In genomic region chr2:102336816-102337215, GRCm38 (mm10) we compare ENCODE assay signal across 14 mouse cellular contexts.
A peak's percentile ranks its signal among the peaks of the same experiment; 100 is the strongest.
DNase-seq lines count a peak whose midpoint lies in the region; ATAC-seq and TF ChIP-seq lines count a peak whose summit lies in the region.
"Had no signal": no experiment of that assay in that cellular context is flagged by ENCODE, and none has a peak within 500 bp of the region (broad histone marks: within the 10 kb centered on the region; RNA-seq: fewer than 3 reads in every experiment).

No protein-coding gene starts in this region.

- H3K36me3 ChIP-seq in hindbrain, embryonic 13.5 days, result no peaks in the 10 kb centered on the region
- no peaks in the 10 kb centered on the region for H3K36me3 ChIP-seq in hindbrain, embryonic 10.5 days
- H3K36me3 ChIP-seq in testis, adult 2 months (ENCODE audit: control insufficient read depth, insufficient read depth, low read length), result no peaks in the 10 kb centered on the region
- H3K36me3 ChIP-seq in hindbrain, postnatal 0 days (ENCODE audit: insufficient read depth, low read length), result no peaks in the 10 kb centered on the region
- H3K36me3 ChIP-seq in kidney, adult 2 months (ENCODE audit: control insufficient read depth, insufficient read depth, low read length), result no peaks in the 10 kb centered on the region
- H3K36me3 ChIP-seq: limb, embryonic 13.5 days had no signal

- no peak overlapping the region for H3K4me3 ChIP-seq in hindbrain, embryonic 13.5 days
- H3K4me3 ChIP-seq in hindbrain, embryonic 10.5 days, result no peak overlapping the region
- H3K4me3 ChIP-seq in testis, adult 2 months (ENCODE audit: control insufficient read depth, low read depth, low read length), result peak overlapping the region; percentile 19; the same call in 1 of the 2 replicates
- H3K4me3 ChIP-seq in hindbrain, postnatal 0 days (ENCODE audit: low read length), result no peak overlapping the region
- H3K4me3 ChIP-seq in kidney, adult 2 months (ENCODE audit: insufficient read depth, low read depth, low read length), result no peak overlapping the region
- H3K4me3 ChIP-seq: limb, embryonic 13.5 days had no signal

- no peak overlapping the region for H3K27ac ChIP-seq in hindbrain, embryonic 13.5 days
- no peak overlapping the region for H3K27ac ChIP-seq in hindbrain, embryonic 10.5 days
- H3K27ac ChIP-seq in testis, adult 2 months (ENCODE audit: control insufficient read depth, insufficient read depth, low read depth, low read length), result no peak overlapping the region
- 0 out of 2 replicates have a peak overlapping the region, but pooled peaks have one; percentile 46 for H3K27ac ChIP-seq in hindbrain, postnatal 0 days
- H3K27ac ChIP-seq in kidney, adult 2 months (ENCODE audit: insufficient read depth, low read depth, low read length), result no peak overlapping the region
- H3K27ac ChIP-seq: limb, embryonic 13.5 days had no signal

- no peaks in the 10 kb centered on the region for H3K9me3 ChIP-seq in hindbrain, embryonic 13.5 days
- H3K9me3 ChIP-seq in hindbrain, embryonic 10.5 days, result no peaks in the 10 kb centered on the region
- H3K9me3 ChIP-seq in hindbrain, postnatal 0 days (ENCODE audit: low read length), result no peaks in the 10 kb centered on the region
- H3K9me3 ChIP-seq: limb, embryonic 13.5 days had no signal

- ATAC-seq in hindbrain, embryonic 13.5 days (ENCODE audit: low FRiP score), result 0 out of 2 replicates have a peak, but pooled peaks have one; percentile 32
- no peak for ATAC-seq in hindbrain, postnatal 0 days
- ATAC-seq in CD4-positive, CD25-positive, alpha-beta regulatory T cell, adult 4 months, result no peak

- peak; percentile 43; the same call in 1 of the 2 replicates for TF ChIP-seq POLR2A in testis, adult 2 months (IDR thresholded peaks at IDR 0.05; ENCODE audit: control insufficient read depth, low read depth, low read length)
- TF ChIP-seq POLR2A in kidney, adult 2 months (IDR thresholded peaks at IDR 0.05; ENCODE audit: low read depth, low read length), result no peak

- peaks cover 12% of the 10 kb centered on the region for H3K4me1 ChIP-seq in hindbrain, embryonic 13.5 days (replicated peaks)
- H3K4me1 ChIP-seq in hindbrain, embryonic 10.5 days (replicated peaks), result 0 out of 2 replicates have a peak, but pooled peaks cover 8% of the 10 kb centered on the region
- no peaks in the 10 kb centered on the region for H3K4me1 ChIP-seq in testis, adult 2 months (ENCODE audit: control insufficient read depth, insufficient read depth, low read length)
- peaks cover 8% of the 10 kb centered on the region; the same call in 1 of the 2 replicates for H3K4me1 ChIP-seq in hindbrain, postnatal 0 days (ENCODE audit: insufficient read depth, low read length)
- no peaks in the 10 kb centered on the region for H3K4me1 ChIP-seq in kidney, adult 2 months (ENCODE audit: control insufficient read depth, insufficient read depth, low read length)

- H3K9ac ChIP-seq in hindbrain, embryonic 13.5 days, result no peak overlapping the region
- no peak overlapping the region for H3K9ac ChIP-seq in hindbrain, postnatal 0 days (replicated peaks; ENCODE audit: low read length)
- H3K9ac ChIP-seq: limb, embryonic 13.5 days had no signal

- H3K27me3 ChIP-seq in hindbrain, embryonic 13.5 days, result no peaks in the 10 kb centered on the region
- no peaks in the 10 kb centered on the region for H3K27me3 ChIP-seq in hindbrain, embryonic 10.5 days (ENCODE audit: insufficient read depth, poor library complexity, severe bottlenecking)
- H3K27me3 ChIP-seq in testis, adult 2 months (ENCODE audit: control insufficient read depth, insufficient read depth, low read length), result no peaks in the 10 kb centered on the region
- no peaks in the 10 kb centered on the region for H3K27me3 ChIP-seq in hindbrain, postnatal 0 days (ENCODE audit: insufficient read depth, low read length)
- H3K27me3 ChIP-seq in kidney, adult 2 months (replicated peaks; ENCODE audit: control insufficient read depth, insufficient read depth, low read length), result no peaks in the 10 kb centered on the region
- H3K27me3 ChIP-seq: limb, embryonic 13.5 days had no signal

- WGBS in hindbrain, embryonic 13.5 days, result 70% methylated on average over 1 of the region's 1 CpGs
- 83% methylated on average over 1 of the region's 1 CpGs for WGBS in hindbrain, embryonic 10.5 days
- 49% methylated on average over 1 of the region's 1 CpGs for WGBS in hindbrain, postnatal 0 days
- 89% methylated on average over 1 of the region's 1 CpGs for WGBS in kidney, adult 2 months

- no peak for TF ChIP-seq CTCF in testis, adult 2 months (IDR thresholded peaks at IDR 0.05; ENCODE audit: control insufficient read depth, insufficient read depth, insufficient replicate concordance, low read depth, low read length)
- no peak for TF ChIP-seq CTCF in hindbrain, postnatal 0 days (IDR thresholded peaks at IDR 0.05; ENCODE audit: low read depth)
- TF ChIP-seq CTCF in kidney, adult 2 months (conservative IDR thresholded peaks at IDR 0.05; ENCODE audit: insufficient read depth, insufficient read length, low read depth, low read length), result no peak

- no peak overlapping the region for H3K4me2 ChIP-seq in hindbrain, embryonic 13.5 days
- H3K4me2 ChIP-seq in hindbrain, postnatal 0 days (ENCODE audit: low read depth, low read length), result no peak overlapping the region
- H3K4me2 ChIP-seq: limb, embryonic 13.5 days had no signal

- no peak for DNase-seq in hindbrain, embryonic 10.5 days (ENCODE audit: low spot score)
- no peak for DNase-seq in testis, postnatal 10 days (ENCODE audit: low spot score)
- peak; percentile 58 for DNase-seq in hindbrain, postnatal 0 days (ENCODE audit: low spot score)
- DNase-seq in ovary, adult 18-20 months (ENCODE audit: low spot score), result no peak
- DNase-seq in kidney, adult 2 months, result no peak
- DNase-seq: heart, adult 11 months; heart, postnatal 10 days; kidney, adult 18-20 months; lung, adult 18-20 months; thymus, adult 2 months had no signal
